Comparison of ENCODE assay signal across 26 mouse cellular contexts in genomic region chr6:67445866-67446265, GRCm38 (mm10). TPM values are rescaled to one million over a fixed set of nuclear protein-coding genes. Genes with fewer than 3 reads are reported as not detected.
DNase-seq lines count a peak whose midpoint lies in the region; ATAC-seq and TF ChIP-seq lines count a peak whose summit lies in the region.
"Had no signal": no experiment of that assay in that cellular context is flagged by ENCODE, and none has a peak within 500 bp of the region (broad histone marks: within the 10 kb centered on the region; RNA-seq: fewer than 3 reads in every experiment).

No protein-coding gene starts in this region.

- H3K27ac ChIP-seq in heart, postnatal 0 days (ENCODE audit: low read depth), result no peak overlapping the region
- no peak overlapping the region for H3K27ac ChIP-seq in liver, postnatal 0 days (ENCODE audit: low read depth)
- H3K27ac ChIP-seq: embryonic facial prominence, embryonic 10.5 days; forebrain, embryonic 15.5 days; heart, embryonic 15.5 days; hindbrain, embryonic 14.5 days had no signal

- DNase-seq in heart, postnatal 0 days (ENCODE audit: low spot score), result no peak
- DNase-seq in heart, adult 11 months, result no peak
- DNase-seq in liver, postnatal 0 days, result no peak
- DNase-seq in liver (no peak), 416B (ENCODE audit: low read depth) (peak; percentile 51)
- DNase-seq in urinary bladder, adult 2 months (ENCODE audit: low spot score), result no peak
- no peak for DNase-seq in urinary bladder, postnatal 25 days (ENCODE audit: low spot score)
- DNase-seq: adrenal gland, adult 2 months; B cell, adult 2 months; cerebellum, adult 11 months; cerebellum, postnatal 25 days; heart, adult 18-20 months; kidney, adult 8-10 months; kidney, postnatal 4 days; right cerebral cortex, postnatal 14 days; thymus, postnatal 4 days had no signal

- no peak for TF ChIP-seq EP300 in heart, postnatal 0 days (IDR thresholded peaks at IDR 0.05; ENCODE audit: low read depth)
- no peak for TF ChIP-seq EP300 in liver, postnatal 0 days (IDR thresholded peaks at IDR 0.05; ENCODE audit: low read depth)

- no peaks in the 10 kb centered on the region for H3K4me1 ChIP-seq in heart, postnatal 0 days (ENCODE audit: control insufficient read depth, insufficient read depth)
- no peaks in the 10 kb centered on the region for H3K4me1 ChIP-seq in liver, postnatal 0 days (ENCODE audit: insufficient read depth)
- H3K4me1 ChIP-seq: embryonic facial prominence, embryonic 10.5 days; forebrain, embryonic 15.5 days; heart, embryonic 15.5 days had no signal

- H3K36me3 ChIP-seq in heart, postnatal 0 days (replicated peaks; ENCODE audit: control insufficient read depth, insufficient read depth, low read length), result no peaks in the 10 kb centered on the region
- H3K36me3 ChIP-seq in liver, postnatal 0 days (replicated peaks; ENCODE audit: insufficient read depth, low read length), result no peaks in the 10 kb centered on the region
- H3K36me3 ChIP-seq: embryonic facial prominence, embryonic 10.5 days; forebrain, embryonic 15.5 days; heart, embryonic 15.5 days had no signal

- H3K9me3 ChIP-seq in heart, postnatal 0 days (replicated peaks; ENCODE audit: control insufficient read depth, low read length), result no peaks in the 10 kb centered on the region
- H3K9me3 ChIP-seq in liver, postnatal 0 days (ENCODE audit: low read length), result no peaks in the 10 kb centered on the region
- H3K9me3 ChIP-seq: embryonic facial prominence, embryonic 10.5 days; forebrain, embryonic 15.5 days; heart, embryonic 15.5 days had no signal

- no peaks in the 10 kb centered on the region for H3K27me3 ChIP-seq in heart, postnatal 0 days (ENCODE audit: control insufficient read depth, insufficient read depth, low read length)
- H3K27me3 ChIP-seq in liver, postnatal 0 days (ENCODE audit: insufficient read depth, low read length), result no peaks in the 10 kb centered on the region
- H3K27me3 ChIP-seq: forebrain, embryonic 15.5 days; heart, embryonic 15.5 days had no signal

- WGBS in heart, postnatal 0 days, result 79% methylated on average over 1 of the region's 1 CpGs
- WGBS in liver, postnatal 0 days (ENCODE audit: insufficient replicate concordance), result 72% methylated on average over 1 of the region's 1 CpGs

- no peak overlapping the region for H3K4me3 ChIP-seq in heart, postnatal 0 days (ENCODE audit: low read depth, low read length)
- H3K4me3 ChIP-seq in liver, postnatal 0 days (ENCODE audit: low read depth, low read length), result no peak overlapping the region
- H3K4me3 ChIP-seq: embryonic facial prominence, embryonic 10.5 days; erythroblast, embryonic 14.5 days; forebrain, embryonic 15.5 days; heart, embryonic 15.5 days had no signal

- TF ChIP-seq CTCF in heart, postnatal 0 days (IDR thresholded peaks at IDR 0.05; ENCODE audit: low read depth), result peak; percentile 12; the same call in 1 of the 2 replicates
- TF ChIP-seq CTCF in liver, postnatal 0 days (IDR thresholded peaks at IDR 0.05; ENCODE audit: low read depth), result peak; percentile 31; the same call in 1 of the 2 replicates

- no peak overlapping the region for H3K4me2 ChIP-seq in heart, postnatal 0 days (ENCODE audit: low read depth, low read length)
- H3K4me2 ChIP-seq in liver, postnatal 0 days (ENCODE audit: low read depth, low read length), result no peak overlapping the region
- H3K4me2 ChIP-seq: forebrain, embryonic 15.5 days; heart, embryonic 15.5 days; hindbrain, embryonic 14.5 days; liver, embryonic 11.5 days had no signal

- no peak for ATAC-seq in heart, postnatal 0 days (ENCODE audit: insufficient read depth, low read depth)
- no peak for ATAC-seq in liver, postnatal 0 days
- 0 out of 2 replicates have a peak, but pooled peaks have one; percentile 54 for ATAC-seq in common myeloid progenitor, adult 5-6 weeks (replicated peaks; ENCODE audit: low read depth, poor library complexity, severe bottlenecking)
- ATAC-seq: forebrain, embryonic 15.5 days had no signal

- H3K9ac ChIP-seq in heart, postnatal 0 days (replicated peaks; ENCODE audit: low read depth, low read length), result no peak overlapping the region
- H3K9ac ChIP-seq in liver, postnatal 0 days (replicated peaks), result no peak overlapping the region
- H3K9ac ChIP-seq: forebrain, embryonic 15.5 days; heart, embryonic 15.5 days; hindbrain, embryonic 14.5 days had no signal

RNA-seq across cellular contexts. Expression of gene Il23r, which starts 45.8 kb away (rescaled TPM):
- total RNA-seq in heart, postnatal 0 days (2014; rRNA removed; ENCODE audit: low replicate concordance), result not detected in 2 replicates
- not detected in 2 replicates for polyA plus RNA-seq in heart, postnatal 0 days (2015; fragmentation: Nextera tagmentation; extraction: Ambion mirVana)
- not detected in 2 replicates for polyA plus RNA-seq in liver, postnatal 0 days (2015; fragmentation: Nextera tagmentation; extraction: Ambion mirVana)
- 0.63 TPM in 1 of 2 replicates, not detected in the other for total RNA-seq in common myeloid progenitor, adult 5-6 weeks (2017)
- 0.10 and 0.18 TPM in 2 replicates for polyA plus RNA-seq in urinary bladder, adult 2 months (2012; rRNA removed)
- total RNA-seq: heart, adult 18-20 months; left cerebral cortex, postnatal 25 days had no signal
- polyA plus RNA-seq: embryonic facial prominence, embryonic 10.5 days; erythroblast, embryonic 14.5 days; forebrain, embryonic 15.5 days; heart, embryonic 15.5 days; hindbrain, embryonic 14.5 days; liver, embryonic 11.5 days; lung, embryonic 16.5 days; neural tube, embryonic 11.5 days had no signal
